Mouse (Mus musculus) forebrain, embryonic 10.5 days (tissue): ENCODE results near the gene Ldah. TPM values are rescaled to one million over a fixed set of nuclear protein-coding genes. Genes with fewer than 3 reads are reported as not detected.
A peak's percentile ranks its signal among the peaks of the same experiment; 100 is the strongest.

Experiments
- DNase-seq: peaks from one replicate; pipeline ENCODE4 v3.0.0-alpha.2; 2017; ENCODE audit warnings: low spot score; ENCODE audit errors: extremely low spot score
- H3K27ac ChIP-seq: fragments of 300-500 bp; sonication (generic); 2 replicates; pipeline ENCODE4 v1.5.1; 2016; ENCODE audit warnings: mild to moderate bottlenecking
- H3K27me3 ChIP-seq: fragments of 300-500 bp; sonication (generic); 2 replicates; pipeline ENCODE4 v1.6.1; 2016; ENCODE audit warnings: mild to moderate bottlenecking; ENCODE audit not compliant: poor library complexity, severe bottlenecking
- H3K36me3 ChIP-seq: fragments of 300-500 bp; sonication (generic); replicated peaks from 2 replicates; pipeline ENCODE4 v1.6.1; 2016; ENCODE audit warnings: mild to moderate bottlenecking, moderate library complexity
- H3K4me1 ChIP-seq: fragments of 300-500 bp; sonication (generic); 2 replicates; pipeline ENCODE4 v1.6.1; 2016
- H3K4me3 ChIP-seq: fragments of 300-500 bp; sonication (generic); 2 replicates; pipeline ENCODE4 v1.5.1; 2016; ENCODE audit warnings: mild to moderate bottlenecking, moderate library complexity
- H3K9me3 ChIP-seq: fragments of 300-500 bp; sonication (generic); 2 replicates; pipeline ENCODE4 v1.6.1; 2016; ENCODE audit warnings: mild to moderate bottlenecking, moderate library complexity
- WGBS: fragments of 180-500 bp; shearing (Covaris S2); methylation state at CpG from one replicate; pipeline ENCODE4 v1.1.7; 2016; 5-methylcytosine and 5-hydroxymethylcytosine counted together
- polyA plus RNA-seq: library from polyadenylated mRNA; unstranded; fragments of >200 nt; fragmentation: Nextera tagmentation; extraction: Ambion mirVana; gene quantifications from 2 replicates; pipeline ENCODE4 v1.2.1, GENCODE M21; 2016

Ldah gene
- polyA plus RNA-seq, 1 experiment from 2014 or later = 70.4 TPM

GRCm38 (mm10) chr12:8291157-8291853, 83.4 kb downstream of the Ldah start:
- peak; percentile 10 for DNase-seq
- no peak overlapping the region for H3K27ac ChIP-seq

GRCm38 (mm10) chr12:8295307-8295913, 87.5 kb downstream of the Ldah start:
- H3K27ac ChIP-seq = no peak overlapping the region
- H3K4me3 ChIP-seq = no peak overlapping the region
- no peak for DNase-seq
- WGBS = 61% methylated on average over 6 of the region's 6 CpGs
- H3K27me3 ChIP-seq = peaks cover 80% of the 10 kb centered on the region
- peaks cover 36% of the 10 kb centered on the region for H3K4me1 ChIP-seq
- no peaks in the 10 kb centered on the region for H3K36me3 ChIP-seq
- no peaks in the 10 kb centered on the region for H3K9me3 ChIP-seq

More at GRCm38 (mm10) chr12:8291157-8291853, 83.4 kb downstream of the Ldah start:
- H3K4me1 ChIP-seq = peaks cover 24% of the 10 kb centered on the region
- H3K36me3 ChIP-seq = no peaks in the 10 kb centered on the region; the same call in 1 of the 2 replicates
- H3K4me3 ChIP-seq = no peak overlapping the region
- no peaks in the 10 kb centered on the region for H3K9me3 ChIP-seq
- 66% methylated on average over 15 of the region's 15 CpGs for WGBS
- peaks cover 39% of the 10 kb centered on the region for H3K27me3 ChIP-seq

- Histone ChIP-seq H3K27ac (no peak overlapping the region), H3K36me3 (no peaks in the 10 kb centered on the region), H3K27me3 (peaks cover 87% of the 10 kb centered on the region), H3K9me3 (no peaks in the 10 kb centered on the region), H3K4me3 (no peak overlapping the region), H3K4me1 (peaks cover 39% of the 10 kb centered on the region)
- 87% methylated on average over 2 of the region's 2 CpGs for WGBS
- DNase-seq = no peak
Observed at GRCm38 (mm10) chr12:8296154-8296553, 88.2 kb downstream of the Ldah start.

- peaks cover 100% of the 10 kb centered on the region for H3K27me3 ChIP-seq
- no peaks in the 10 kb centered on the region for H3K9me3 ChIP-seq
- H3K36me3 ChIP-seq = no peaks in the 10 kb centered on the region
- WGBS = 7% methylated on average over 34 of the region's 34 CpGs
- H3K27ac ChIP-seq = no peak overlapping the region
- DNase-seq = no peak
- H3K4me1 ChIP-seq = peaks cover 42% of the 10 kb centered on the region
- H3K4me3 ChIP-seq = peak overlapping the region; percentile 47
Observed at GRCm38 (mm10) chr12:8297586-8298214, 89.8 kb downstream of the Ldah start.

GRCm38 (mm10) chr12:8298361-8299142, 90.6 kb downstream of the Ldah start:
- Histone ChIP-seq H3K4me1 (peaks cover 42% of the 10 kb centered on the region), H3K36me3 (no peaks in the 10 kb centered on the region), H3K4me3 (peak overlapping the region; percentile 47), H3K27ac (no peak overlapping the region), H3K9me3 (no peaks in the 10 kb centered on the region), H3K27me3 (peaks cover 100% of the 10 kb centered on the region)
- under 1% methylated on average over 83 of the region's 85 CpGs for WGBS
- no peak for DNase-seq

GRCm38 (mm10) chr12:8299143-8300110, 91.5 kb downstream of the Ldah start:
- Histone ChIP-seq H3K27me3 (peaks cover 100% of the 10 kb centered on the region), H3K36me3 (no peaks in the 10 kb centered on the region), H3K9me3 (no peaks in the 10 kb centered on the region), H3K27ac (no peak overlapping the region), H3K4me1 (peaks cover 42% of the 10 kb centered on the region), H3K4me3 (peak overlapping the region; percentile 19; the same call in 1 of the 2 replicates)
- DNase-seq = no peak
- WGBS = 4% methylated on average over 34 of the region's 34 CpGs

- H3K27ac ChIP-seq = no peak overlapping the region
- no peaks in the 10 kb centered on the region for H3K36me3 ChIP-seq
- peaks cover 100% of the 10 kb centered on the region for H3K27me3 ChIP-seq
- H3K4me3 ChIP-seq = peak overlapping the region; percentile 19; the same call in 1 of the 2 replicates
- no peak for DNase-seq
- peaks cover 42% of the 10 kb centered on the region for H3K4me1 ChIP-seq
- H3K9me3 ChIP-seq = no peaks in the 10 kb centered on the region
- WGBS = 7% methylated on average over 10 of the region's 10 CpGs
Observed at GRCm38 (mm10) chr12:8300111-8300480, 92.2 kb downstream of the Ldah start.

GRCm38 (mm10) chr12:8300521-8300920, 92.6 kb downstream of the Ldah start:
- Histone ChIP-seq H3K4me3 (0 out of 2 replicates have a peak overlapping the region, but pooled peaks have one; percentile 54), H3K36me3 (no peaks in the 10 kb centered on the region), H3K9me3 (no peaks in the 10 kb centered on the region), H3K27ac (no peak overlapping the region), H3K27me3 (peaks cover 100% of the 10 kb centered on the region), H3K4me1 (peaks cover 42% of the 10 kb centered on the region)
- 9% methylated on average over 5 of the region's 5 CpGs for WGBS
- no peak for DNase-seq

GRCm38 (mm10) chr12:8301011-8301814, 93.3 kb downstream of the Ldah start:
- 1% methylated on average over 46 of the region's 46 CpGs for WGBS
- Histone ChIP-seq H3K9me3 (no peaks in the 10 kb centered on the region), H3K4me1 (peaks cover 49% of the 10 kb centered on the region), H3K27ac (0 out of 2 replicates have a peak overlapping the region, but pooled peaks have one; percentile 16), H3K27me3 (peaks cover 100% of the 10 kb centered on the region), H3K4me3 (peak overlapping the region; percentile 54), H3K36me3 (no peaks in the 10 kb centered on the region)
- no peak for DNase-seq

- DNase-seq = no peak
- H3K36me3 ChIP-seq = no peaks in the 10 kb centered on the region
- peaks cover 96% of the 10 kb centered on the region for H3K27me3 ChIP-seq
- peak within 1 kb of the TSS; percentile 54 for H3K4me3 ChIP-seq
- WGBS = 1% methylated on average over 53 of the region's 53 CpGs
- H3K27ac ChIP-seq = 0 out of 2 replicates have a peak within 1 kb of the TSS, but pooled peaks have one; percentile 16
- H3K4me1 ChIP-seq = peaks cover 55% of the 10 kb centered on the region
- no peaks in the 10 kb centered on the region for H3K9me3 ChIP-seq
Observed at GRCm38 (mm10) chr12:8301841-8302431, 94.0 kb downstream of the Ldah start, which contains the start of gene Gdf7. Gene Gdf7 (minus strand): TSS chr12:8301954.

GRCm38 (mm10) chr12:8305258-8305657, 97.4 kb downstream of the Ldah start:
- Histone ChIP-seq H3K9me3 (no peaks in the 10 kb centered on the region), H3K27ac (no peak overlapping the region), H3K27me3 (peaks cover 78% of the 10 kb centered on the region), H3K36me3 (no peaks in the 10 kb centered on the region), H3K4me3 (no peak overlapping the region), H3K4me1 (peaks cover 38% of the 10 kb centered on the region)
- WGBS = 37% methylated on average over 2 of the region's 2 CpGs
- no peak for DNase-seq
